Mouse (Mus musculus): ENCODE results near the gene Pigl. TPM values are rescaled to one million over a fixed set of nuclear protein-coding genes. Genes with fewer than 3 reads are reported as not detected.
"Not testable (repeated sequence)": the region's sequence is repeated elsewhere in the genome, so short reads cannot be mapped to it uniquely, and the experiment has no call there.

Pigl gene
- polyA plus RNA-seq, 1 experiment = 10.0 TPM

GRCm38 (mm10) chr11:62466546-62466945 is 8.3 kb downstream of the Pigl start:
- no peak for DNase-seq (ENCODE audit: extremely low spot score in 1 of 2, low spot score in 1 of 2)

GRCm38 (mm10) chr11:62467289-62467688 is 9.0 kb downstream of the Pigl start:
- DNase-seq (ENCODE audit: extremely low spot score in 1 of 2, low spot score in 1 of 2) = not testable (repeated sequence)

GRCm38 (mm10) chr11:62470451-62470850 is 12.2 kb downstream of the Pigl start:
- DNase-seq (ENCODE audit: extremely low spot score in 1 of 2, low spot score in 1 of 2) = no peak

- DNase-seq (ENCODE audit: extremely low spot score in 1 of 2, low spot score in 1 of 2) = no peak
These were observed 15.3 kb downstream of the Pigl start for GRCm38 (mm10) chr11:62473516-62473915.

GRCm38 (mm10) chr11:62476156-62476555 is 17.9 kb downstream of the Pigl start:
- DNase-seq (ENCODE audit: extremely low spot score in 1 of 2, low spot score in 1 of 2) = no peak

- DNase-seq (ENCODE audit: extremely low spot score in 1 of 2, low spot score in 1 of 2) = no peak
These were observed 20.7 kb downstream of the Pigl start for GRCm38 (mm10) chr11:62478931-62479330.

- no peak for DNase-seq (ENCODE audit: extremely low spot score in 1 of 2, low spot score in 1 of 2)
These were observed 21.3 kb downstream of the Pigl start for GRCm38 (mm10) chr11:62479581-62479980.

GRCm38 (mm10) chr11:62486949-62487348 is 28.7 kb downstream of the Pigl start:
- no peak for DNase-seq (ENCODE audit: extremely low spot score in 1 of 2, low spot score in 1 of 2)

- no peak for DNase-seq (ENCODE audit: extremely low spot score in 1 of 2, low spot score in 1 of 2)
These were observed 29.5 kb downstream of the Pigl start for GRCm38 (mm10) chr11:62487540-62488350.

- DNase-seq (ENCODE audit: extremely low spot score in 1 of 2, low spot score in 1 of 2) = no peak
These were observed 35.4 kb downstream of the Pigl start for GRCm38 (mm10) chr11:62493701-62494100.

- peak; percentile 19 to 30 for DNase-seq (ENCODE audit: extremely low spot score in 1 of 2, low spot score in 1 of 2)
These were observed 36.6 kb downstream of the Pigl start for GRCm38 (mm10) chr11:62494754-62495275.

GRCm38 (mm10) chr11:62495276-62495801 is 37.1 kb downstream of the Pigl start:
- peak in 1 of 2 experiments; percentile 9 for DNase-seq (ENCODE audit: extremely low spot score in 1 of 2, low spot score in 1 of 2)

GRCm38 (mm10) chr11:62496151-62496715 is 38.0 kb downstream of the Pigl start:
- no peak for DNase-seq (ENCODE audit: extremely low spot score in 1 of 2, low spot score in 1 of 2)

GRCm38 (mm10) chr11:62497181-62497580 is 38.9 kb downstream of the Pigl start:
- DNase-seq (ENCODE audit: extremely low spot score in 1 of 2, low spot score in 1 of 2) = no peak

- no peak for DNase-seq (ENCODE audit: extremely low spot score in 1 of 2, low spot score in 1 of 2)
These were observed 40.5 kb downstream of the Pigl start for GRCm38 (mm10) chr11:62498802-62499201.

GRCm38 (mm10) chr11:62500529-62500928 is 42.3 kb downstream of the Pigl start:
- DNase-seq (ENCODE audit: extremely low spot score in 1 of 2, low spot score in 1 of 2) = no peak

GRCm38 (mm10) chr11:62507683-62508082 is 49.4 kb downstream of the Pigl start:
- no peak for DNase-seq (ENCODE audit: extremely low spot score in 1 of 2, low spot score in 1 of 2)

- DNase-seq (ENCODE audit: extremely low spot score in 1 of 2, low spot score in 1 of 2) = not testable (repeated sequence)
These were observed 50.1 kb downstream of the Pigl start for GRCm38 (mm10) chr11:62508365-62508764.

- DNase-seq (ENCODE audit: extremely low spot score in 1 of 2, low spot score in 1 of 2) = not testable (repeated sequence)
These were observed 50.6 kb downstream of the Pigl start for GRCm38 (mm10) chr11:62508816-62509215.

- no peak for DNase-seq (ENCODE audit: extremely low spot score in 1 of 2, low spot score in 1 of 2)
These were observed 51.3 kb downstream of the Pigl start for GRCm38 (mm10) chr11:62509571-62509970.

GRCm38 (mm10) chr11:62510956-62511355 is 52.7 kb downstream of the Pigl start:
- DNase-seq (ENCODE audit: extremely low spot score in 1 of 2, low spot score in 1 of 2) = no peak

All from frontal cortex, adult 2 months (tissue).